Mouse (Mus musculus): ENCODE measurements around the gene C1qtnf3. TPM values are rescaled to one million over a fixed set of nuclear protein-coding genes. Genes with fewer than 3 reads are reported as not detected.

Gene C1qtnf3
- polyA plus RNA-seq, 1 experiment: 0.65 TPM

DNA sequence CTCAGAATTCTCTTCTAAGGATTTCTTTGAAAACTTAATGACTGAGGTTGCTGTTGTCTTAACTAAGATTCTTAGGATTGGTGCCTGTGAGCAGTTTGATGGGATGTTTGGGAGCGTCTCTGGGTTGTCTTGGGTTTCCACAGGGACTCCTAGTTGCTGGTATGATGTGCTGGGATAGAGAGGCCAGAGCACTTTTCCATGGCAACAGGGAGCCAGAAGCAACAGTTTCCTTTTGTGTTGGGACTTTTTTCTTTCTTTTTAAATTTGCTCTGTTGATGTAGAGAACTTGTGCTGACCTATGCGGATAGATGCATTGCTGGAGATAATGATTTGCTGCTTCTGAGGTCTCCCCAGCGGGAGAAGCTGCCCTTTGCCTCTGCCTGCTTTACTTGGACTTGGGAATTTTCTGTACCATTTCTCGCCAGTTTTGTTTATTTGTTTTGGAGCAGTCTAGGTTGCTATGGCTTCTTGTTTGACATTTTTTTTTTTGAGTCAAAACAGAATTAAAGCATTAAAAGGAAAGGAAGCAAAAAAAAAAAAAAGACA is 701 bp downstream of the C1qtnf3 start:
- Histone ChIP-seq H3K27ac (ENCODE audit: control insufficient read depth, insufficient read depth, low read depth, low read length, poor library complexity) (no peak overlapping the region), H3K4me3 (replicated peaks; ENCODE audit: control insufficient read depth, low read depth, low read length) (no peak overlapping the region), H3K4me1 (ENCODE audit: control insufficient read depth, insufficient read depth, low read length) (no peaks in the 10 kb centered on the region)
- no peak for TF ChIP-seq POLR2A (IDR thresholded peaks at IDR 0.05; ENCODE audit: borderline replicate concordance, control insufficient read depth, low read depth, low read length)
- TF ChIP-seq CTCF (IDR thresholded peaks at IDR 0.05; ENCODE audit: control insufficient read depth, insufficient read depth, low read length): no peak
- WGBS: 58% methylated on average over 4 of the region's 4 CpGs

DNA sequence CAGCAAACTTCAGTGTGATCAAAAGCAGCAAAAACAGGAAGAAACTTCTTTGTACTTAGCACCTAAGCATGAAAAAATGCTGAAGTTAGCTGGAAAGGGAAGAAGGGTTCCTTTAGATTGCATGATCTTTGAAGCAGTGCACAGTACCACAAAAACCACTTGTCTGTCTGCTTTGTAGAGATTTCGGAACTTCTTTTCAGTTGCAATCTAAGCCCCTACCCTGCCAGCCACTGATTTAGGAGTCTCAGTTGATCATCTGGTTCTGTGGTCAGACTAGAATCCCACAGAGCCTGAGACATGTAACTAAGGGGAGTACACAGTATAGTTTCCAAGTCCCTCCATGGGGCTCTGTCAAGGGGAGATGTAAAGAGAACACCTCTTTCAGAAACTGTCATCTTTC is 1.3 kb downstream of the C1qtnf3 start:
- TF ChIP-seq CTCF (IDR thresholded peaks at IDR 0.05; ENCODE audit: control insufficient read depth, insufficient read depth, low read length) (no peak), POLR2A (IDR thresholded peaks at IDR 0.05; ENCODE audit: borderline replicate concordance, control insufficient read depth, low read depth, low read length) (no peak)
- 0% methylated on average over 1 of the region's 1 CpGs for WGBS
- no peaks in the 10 kb centered on the region for H3K4me1 ChIP-seq (ENCODE audit: control insufficient read depth, insufficient read depth, low read length)
- H3K4me3 ChIP-seq (replicated peaks; ENCODE audit: control insufficient read depth, low read depth, low read length): no peak overlapping the region
- no peak overlapping the region for H3K27ac ChIP-seq (ENCODE audit: control insufficient read depth, insufficient read depth, low read depth, low read length, poor library complexity)

DNA sequence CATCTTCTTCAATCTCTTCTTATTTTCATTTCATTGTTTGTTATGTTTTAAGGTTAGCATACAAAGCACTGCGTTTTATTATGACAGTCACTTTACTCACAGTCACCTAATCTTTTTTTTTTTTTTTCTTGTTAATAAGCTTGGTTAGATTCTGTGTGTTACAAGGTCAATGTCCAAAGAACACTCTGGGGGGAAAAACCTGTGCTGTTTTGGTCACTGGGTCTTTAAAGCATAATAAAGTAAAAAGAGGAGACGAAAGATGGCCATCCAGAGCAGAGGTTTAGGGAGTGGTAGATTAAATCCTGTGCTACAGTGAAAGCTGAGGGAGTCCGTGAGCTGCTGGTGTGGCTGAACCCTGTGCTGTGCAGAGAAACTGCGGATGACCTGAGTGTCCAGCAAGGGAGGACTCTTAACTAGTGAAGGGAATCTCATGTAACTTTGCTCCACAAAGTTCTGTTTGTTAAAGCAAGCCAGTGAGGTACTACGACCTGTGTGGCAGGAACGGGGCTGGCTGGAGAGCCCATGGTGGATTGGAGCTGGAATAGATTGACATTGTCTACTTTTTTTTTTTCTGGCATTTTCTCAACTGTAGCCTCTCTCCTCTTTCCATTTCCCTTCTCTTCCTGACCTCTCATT is 2.4 kb downstream of the C1qtnf3 start:
- no peak overlapping the region for H3K4me3 ChIP-seq (replicated peaks; ENCODE audit: control insufficient read depth, low read depth, low read length)
- TF ChIP-seq POLR2A (IDR thresholded peaks at IDR 0.05; ENCODE audit: borderline replicate concordance, control insufficient read depth, low read depth, low read length) (no peak), CTCF (IDR thresholded peaks at IDR 0.05; ENCODE audit: control insufficient read depth, insufficient read depth, low read length) (no peak)
- no peak overlapping the region for H3K27ac ChIP-seq (ENCODE audit: control insufficient read depth, insufficient read depth, low read depth, low read length, poor library complexity)
- 71% methylated on average over 6 of the region's 6 CpGs for WGBS
- no peaks in the 10 kb centered on the region for H3K4me1 ChIP-seq (ENCODE audit: control insufficient read depth, insufficient read depth, low read length)

DNA sequence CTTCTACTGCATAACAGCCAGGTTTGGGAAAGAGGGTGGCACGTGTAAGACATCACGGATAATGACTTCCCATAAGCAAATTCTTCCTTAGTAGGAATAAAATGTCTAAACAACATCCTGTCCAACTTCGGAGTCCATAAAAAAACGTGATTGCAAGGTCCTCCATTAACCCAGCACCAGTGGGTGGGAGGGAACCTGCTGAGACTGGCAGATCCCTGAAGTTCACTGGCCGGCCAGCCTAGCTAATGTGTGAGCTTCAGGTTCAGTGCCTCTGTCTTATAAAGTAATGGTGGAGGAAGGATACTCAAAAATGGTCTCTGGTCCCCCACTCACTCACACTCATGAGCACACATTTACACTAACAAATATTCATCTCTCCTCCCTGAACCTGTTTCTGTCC is 3.0 kb downstream of the C1qtnf3 start:
- TF ChIP-seq POLR2A (IDR thresholded peaks at IDR 0.05; ENCODE audit: borderline replicate concordance, control insufficient read depth, low read depth, low read length) (no peak), CTCF (IDR thresholded peaks at IDR 0.05; ENCODE audit: control insufficient read depth, insufficient read depth, low read length) (no peak)
- Histone ChIP-seq H3K4me3 (replicated peaks; ENCODE audit: control insufficient read depth, low read depth, low read length) (no peak overlapping the region), H3K4me1 (ENCODE audit: control insufficient read depth, insufficient read depth, low read length) (no peaks in the 10 kb centered on the region), H3K27ac (ENCODE audit: control insufficient read depth, insufficient read depth, low read depth, low read length, poor library complexity) (no peak overlapping the region)
- 41% methylated on average over 5 of the region's 5 CpGs for WGBS

DNA sequence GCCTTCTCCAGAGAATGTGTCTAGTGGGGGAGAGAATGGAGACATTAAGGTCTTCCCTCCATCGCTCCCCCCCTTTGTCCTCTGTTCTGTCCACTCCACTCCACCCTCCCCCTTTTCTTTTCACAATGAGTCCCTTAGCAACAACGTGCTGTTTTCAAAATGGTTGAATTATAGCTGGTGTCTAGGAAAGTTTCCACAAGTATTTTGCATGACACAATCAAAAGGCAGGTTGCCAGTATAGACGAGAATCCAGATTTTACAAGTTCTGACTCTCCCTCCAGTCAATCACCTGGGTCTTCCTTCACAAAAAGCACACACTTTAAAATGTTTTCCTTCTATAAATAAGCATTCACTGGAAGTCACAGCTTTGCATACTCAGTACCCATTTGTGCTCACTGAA is 4.6 kb downstream of the C1qtnf3 start:
- TF ChIP-seq CTCF (IDR thresholded peaks at IDR 0.05; ENCODE audit: control insufficient read depth, insufficient read depth, low read length): no peak
- no peak for TF ChIP-seq POLR2A (IDR thresholded peaks at IDR 0.05; ENCODE audit: borderline replicate concordance, control insufficient read depth, low read depth, low read length)
- WGBS: 70% methylated on average over 3 of the region's 3 CpGs
- no peak overlapping the region for H3K27ac ChIP-seq (ENCODE audit: control insufficient read depth, insufficient read depth, low read depth, low read length, poor library complexity)
- H3K4me1 ChIP-seq (ENCODE audit: control insufficient read depth, insufficient read depth, low read length): no peaks in the 10 kb centered on the region
- no peak overlapping the region for H3K4me3 ChIP-seq (replicated peaks; ENCODE audit: control insufficient read depth, low read depth, low read length)

DNA sequence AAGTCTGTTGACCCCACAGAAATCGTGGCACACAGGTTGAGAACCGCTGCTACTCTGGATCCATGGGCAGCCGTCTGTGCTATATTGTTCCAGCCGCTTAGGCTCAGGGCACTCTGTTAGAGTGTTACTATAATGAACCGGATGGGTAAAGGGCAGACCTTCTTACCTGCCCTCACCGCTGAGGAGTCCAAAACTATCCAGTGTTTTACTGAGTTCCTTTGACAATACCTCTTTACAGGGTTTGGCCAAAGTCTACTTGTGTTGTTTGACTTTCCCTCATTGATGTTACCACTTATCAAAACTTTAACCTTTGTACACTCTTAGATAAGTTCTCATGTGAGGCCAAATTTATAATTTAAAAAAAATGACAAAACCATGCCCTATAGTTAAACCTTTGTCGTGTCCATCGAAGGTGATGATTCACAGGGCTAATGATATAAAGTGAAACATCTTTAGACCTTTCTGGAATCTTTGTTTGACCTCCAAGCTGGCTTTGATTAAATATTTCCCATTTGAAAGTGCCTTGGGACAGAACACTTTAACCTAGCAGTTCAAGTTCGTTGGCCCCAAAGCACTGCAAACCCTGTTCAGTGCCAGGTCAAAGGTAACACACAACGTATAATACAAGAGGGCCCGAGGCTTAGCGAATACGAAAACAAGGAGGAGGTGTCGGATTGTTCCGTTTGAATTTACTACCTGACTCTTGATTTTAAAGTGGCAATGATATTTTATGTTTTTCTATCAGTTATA is 7.3 kb downstream of the C1qtnf3 start:
- TF ChIP-seq CTCF (IDR thresholded peaks at IDR 0.05; ENCODE audit: control insufficient read depth, insufficient read depth, low read length): no peak
- TF ChIP-seq POLR2A (IDR thresholded peaks at IDR 0.05; ENCODE audit: borderline replicate concordance, control insufficient read depth, low read depth, low read length): no peak
- Histone ChIP-seq H3K27ac (ENCODE audit: control insufficient read depth, insufficient read depth, low read depth, low read length, poor library complexity) (no peak overlapping the region), H3K4me3 (replicated peaks; ENCODE audit: control insufficient read depth, low read depth, low read length) (no peak overlapping the region), H3K4me1 (ENCODE audit: control insufficient read depth, insufficient read depth, low read length) (no peaks in the 10 kb centered on the region)
- 89% methylated on average over 15 of the region's 15 CpGs for WGBS

DNA sequence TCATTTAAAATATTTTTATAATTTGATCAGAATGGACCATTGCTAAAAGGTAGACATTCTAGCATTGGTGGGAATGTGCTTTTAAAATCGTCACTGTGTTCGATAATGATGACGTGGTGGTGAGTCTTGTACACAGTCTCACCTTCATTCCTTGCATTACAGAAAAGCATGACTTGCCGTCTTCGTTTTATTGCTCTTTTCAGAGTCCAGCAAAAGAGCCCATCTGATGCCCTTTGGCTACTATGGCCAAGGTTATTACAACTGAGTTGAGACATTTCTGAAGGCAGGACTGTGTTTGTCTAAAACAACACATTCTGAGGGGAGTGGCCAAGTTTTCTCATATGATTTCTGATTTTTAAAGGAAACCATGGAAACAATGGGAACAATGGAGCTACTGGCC is 8.1 kb downstream of the C1qtnf3 start:
- Histone ChIP-seq H3K27ac (ENCODE audit: control insufficient read depth, insufficient read depth, low read depth, low read length, poor library complexity) (no peak overlapping the region), H3K4me1 (ENCODE audit: control insufficient read depth, insufficient read depth, low read length) (no peaks in the 10 kb centered on the region), H3K4me3 (replicated peaks; ENCODE audit: control insufficient read depth, low read depth, low read length) (no peak overlapping the region)
- 85% methylated on average over 5 of the region's 5 CpGs for WGBS
- TF ChIP-seq POLR2A (IDR thresholded peaks at IDR 0.05; ENCODE audit: borderline replicate concordance, control insufficient read depth, low read depth, low read length) (no peak), CTCF (IDR thresholded peaks at IDR 0.05; ENCODE audit: control insufficient read depth, insufficient read depth, low read length) (no peak)

DNA sequence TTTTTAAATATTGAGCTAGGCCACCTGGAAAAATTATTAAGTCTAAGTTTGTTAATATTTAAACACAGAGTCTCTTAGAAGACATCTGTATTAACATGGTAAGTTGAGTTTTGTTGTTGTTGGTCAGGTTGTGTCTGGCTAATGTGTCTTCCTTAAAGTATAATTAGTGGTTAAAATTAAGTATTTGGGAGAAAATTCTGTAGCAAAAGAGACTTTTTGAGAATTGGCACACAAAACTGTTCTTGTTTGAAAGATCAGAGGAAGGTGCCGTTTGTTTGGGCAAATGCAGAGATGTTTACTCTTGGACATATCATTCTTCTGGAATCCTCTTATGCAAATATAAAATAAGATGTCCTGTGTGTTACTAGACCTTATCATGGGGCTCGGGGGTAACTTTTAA is 10.5 kb downstream of the C1qtnf3 start:
- H3K27ac ChIP-seq (ENCODE audit: control insufficient read depth, insufficient read depth, low read depth, low read length, poor library complexity): no peak overlapping the region
- no peak for TF ChIP-seq POLR2A (IDR thresholded peaks at IDR 0.05; ENCODE audit: borderline replicate concordance, control insufficient read depth, low read depth, low read length)
- TF ChIP-seq CTCF (IDR thresholded peaks at IDR 0.05; ENCODE audit: control insufficient read depth, insufficient read depth, low read length): no peak
- 71% methylated on average over 2 of the region's 2 CpGs for WGBS
- no peaks in the 10 kb centered on the region for H3K4me1 ChIP-seq (ENCODE audit: control insufficient read depth, insufficient read depth, low read length)
- H3K4me3 ChIP-seq (replicated peaks; ENCODE audit: control insufficient read depth, low read depth, low read length): no peak overlapping the region

All from bone marrow, adult 2 months (tissue).